Mouse (Mus musculus) adrenal gland, postnatal 10 days (tissue): Measurements from ENCODE around the gene Alox12b. TPM values are rescaled to one million over a fixed set of nuclear protein-coding genes. Genes with fewer than 3 reads are reported as not detected.

Experiments used
- DNase-seq: peaks from one replicate; pipeline ENCODE4 v3.0.0; 2021; ENCODE audit warnings: mixed read lengths
- long read RNA-seq, 2 experiments: library from polyadenylated mRNA; stranded (forward); transcript quantifications; one replicate each; pipeline ENCODE4 v2.0.0; 2021
- total RNA-seq, 2 experiments: library from RNA; stranded (reverse); gene quantifications; 2 replicates each; pipeline ENCODE4 v1.2.3; 2021

Alox12b gene
- total RNA-seq: not detected
- long read RNA-seq, experiment 1: 0 reads
- long read RNA-seq, experiment 2: 0 reads

- peak; percentile 22 for DNase-seq
Observed at GRCm38 (mm10) chr11:69156800-69157199, at the start of gene Alox12b. Alox12b (plus strand) TSS chr11:69156989.

GRCm38 (mm10) chr11:69107676-69108075 lies 49.1 kb upstream of the Alox12b start:
- DNase-seq: no peak

GRCm38 (mm10) chr11:69108223-69108622 lies 48.6 kb upstream of the Alox12b start:
- DNase-seq: no peak

- no peak for DNase-seq
Observed at GRCm38 (mm10) chr11:69109032-69109900, 47.5 kb upstream of the Alox12b start.

GRCm38 (mm10) chr11:69110319-69111046 lies 46.3 kb upstream of the Alox12b start:
- DNase-seq: peak; percentile 97

GRCm38 (mm10) chr11:69111051-69111810 lies 45.6 kb upstream of the Alox12b start:
- no peak for DNase-seq

- DNase-seq: no peak
Observed at GRCm38 (mm10) chr11:69111865-69112264, 44.9 kb upstream of the Alox12b start.

- no peak for DNase-seq
Observed at GRCm38 (mm10) chr11:69114018-69114417, 42.8 kb upstream of the Alox12b start.

- DNase-seq: no peak
Observed at GRCm38 (mm10) chr11:69114621-69115020, 42.2 kb upstream of the Alox12b start.

GRCm38 (mm10) chr11:69116843-69117242 lies 39.9 kb upstream of the Alox12b start:
- DNase-seq: no peak

- DNase-seq: peak; percentile 74
Observed at GRCm38 (mm10) chr11:69117737-69118695, 38.8 kb upstream of the Alox12b start.

GRCm38 (mm10) chr11:69118765-69119164 lies 38.0 kb upstream of the Alox12b start:
- DNase-seq: peak; percentile 93

GRCm38 (mm10) chr11:69119446-69120155 lies 37.2 kb upstream of the Alox12b start:
- DNase-seq: no peak

- DNase-seq: peak; percentile 33
Observed at GRCm38 (mm10) chr11:69120221-69121000, 36.4 kb upstream of the Alox12b start, which contains the start of gene Hes7. Hes7 (plus strand) TSS chr11:69120404.

- DNase-seq: peak; percentile 61
Observed at GRCm38 (mm10) chr11:69121001-69121740, 35.6 kb upstream of the Alox12b start.

- DNase-seq: no peak
Observed at GRCm38 (mm10) chr11:69121741-69122335, 35.0 kb upstream of the Alox12b start.

- DNase-seq: peak; percentile 92
Observed at GRCm38 (mm10) chr11:69122336-69122951, 34.3 kb upstream of the Alox12b start, which contains the start of gene 9130213A22Rik. 9130213A22Rik (minus strand) TSS chr11:69122589.
